Mouse (Mus musculus) C2C12 (cell line): ENCODE data around the gene Bcl6b.

ENCODE experiments used
- CEBPB ChIP-seq: IDR thresholded peaks from one replicate; pipeline ENCODE4 v1.6.1; 2011; ENCODE audit warnings: low read depth, mild to moderate bottlenecking, control low read depth, moderate library complexity
- CTCF ChIP-seq: IDR thresholded peaks from one replicate; pipeline ENCODE4 v1.5.1; 2011; ENCODE audit not compliant: control insufficient read depth, insufficient read depth, insufficient read length
- MAX ChIP-seq: IDR thresholded peaks from one replicate; pipeline ENCODE4 v1.6.1; 2011; ENCODE audit warnings: mild to moderate bottlenecking, control low read depth
- MYOD1 ChIP-seq: IDR thresholded peaks from one replicate; pipeline ENCODE4 v1.6.1; 2011; ENCODE audit warnings: low read depth; ENCODE audit not compliant: control insufficient read depth, insufficient read length
- MYOG ChIP-seq: IDR thresholded peaks from one replicate; pipeline ENCODE4 v1.6.1; 2011; ENCODE audit not compliant: control insufficient read depth, insufficient read length; ENCODE audit errors: extremely low read depth
- USF1 ChIP-seq: IDR thresholded peaks from one replicate; pipeline ENCODE4 v1.6.1; 2011; ENCODE audit warnings: low read depth, mild to moderate bottlenecking, control low read depth, moderate library complexity

GRCm38 (mm10) chr11:70266405-70266804, 36.8 kb upstream of the Bcl6b start:
- TF ChIP-seq MAX (no peak), CTCF (no peak), USF1 (no peak), MYOG (no peak), CEBPB (no peak), MYOD1 (no peak)
